Mouse (Mus musculus) spleen, adult 2 months (tissue): ENCODE measurements at regions not wholly inside any gene's neighbourhood (a gene's known extent, or its start where the extent isn't known, plus 50 kb on each side); places are given as distances from the start of the nearest gene placed in this dataset.

Experiments
- CTCF ChIP-seq: fragments of 200-500 bp; IDR thresholded peaks from 2 replicates; pipeline ENCODE4 v1.5.1; 2011; ENCODE audit warnings: mild to moderate bottlenecking, inconsistent platforms; ENCODE audit not compliant: insufficient read depth, insufficient read length, insufficient replicate concordance; ENCODE audit errors: extremely low read depth
- POLR2A ChIP-seq: fragments of 200-500 bp; IDR thresholded peaks from 2 replicates; pipeline ENCODE4 v1.6.1; 2011; ENCODE audit warnings: low read depth, low read length, inconsistent platforms

- TF ChIP-seq POLR2A (no peak), CTCF (no peak)
These were observed 87.2 kb upstream of the Slc22a12 start for GRCm38 (mm10) chr19:6629911-6630612.
